Mouse (Mus musculus) gastrocnemius, postnatal 36 days (tissue): ENCODE results near the gene Caln1. TPM values are rescaled to one million over a fixed set of nuclear protein-coding genes. Genes with fewer than 3 reads are reported as not detected.

ENCODE experiments used
- DNase-seq, 2 experiments: peaks; one replicate each; pipeline ENCODE4 v3.0.0; 2022
- intact Hi-C: fragments of 180-260 bp; cut with DNase I; formaldehyde crosslinking; loops from one replicate; pipeline ENCODE4 v1.15.1; 2025
- total RNA-seq, 2 experiments: library from RNA; stranded (reverse); gene quantifications; 2 replicates each; pipeline ENCODE4 v1.2.3; 2021

Caln1 gene
- total RNA-seq, 2 experiments from 2014 or later = not detected

- intact Hi-C loops = no loop called here
- DNase-seq = no peak
Measured at GRCm38 (mm10) chr5:130774946-130775345, 405.7 kb downstream of the Caln1 start.

- intact Hi-C loops = loop anchor here (5.0 kb wide), 1 partner anchor 1946 kb away; no protein-coding TSS in a partner anchor
- DNase-seq = no peak
Measured at GRCm38 (mm10) chr5:130792755-130793452, 423.6 kb downstream of the Caln1 start.

- intact Hi-C loops = no loop called here
- DNase-seq = no peak
Measured at GRCm38 (mm10) chr5:130797713-130798112, 428.5 kb downstream of the Caln1 start.

GRCm38 (mm10) chr5:130810314-130810713 is 441.1 kb downstream of the Caln1 start:
- intact Hi-C loops = no loop called here
- no peak for DNase-seq

GRCm38 (mm10) chr5:130810846-130811245 is 441.6 kb downstream of the Caln1 start:
- DNase-seq = no peak
- intact Hi-C loops = no loop called here

GRCm38 (mm10) chr5:130811266-130811665 is 442.0 kb downstream of the Caln1 start:
- DNase-seq = no peak
- intact Hi-C loops = no loop called here

- intact Hi-C loops = no loop called here
- no peak for DNase-seq
Measured at GRCm38 (mm10) chr5:130811966-130812365, 442.7 kb downstream of the Caln1 start.

- DNase-seq = no peak
- intact Hi-C loops = no loop called here
Measured at GRCm38 (mm10) chr5:130812556-130812955, 443.3 kb downstream of the Caln1 start.

- intact Hi-C loops = no loop called here
- no peak for DNase-seq
Measured at GRCm38 (mm10) chr5:130813089-130813488, 443.8 kb downstream of the Caln1 start.

GRCm38 (mm10) chr5:130815352-130815751 is 446.1 kb downstream of the Caln1 start:
- intact Hi-C loops = no loop called here
- no peak for DNase-seq

- intact Hi-C loops = no loop called here
- no peak for DNase-seq
Measured at GRCm38 (mm10) chr5:130820021-130820648, 450.9 kb downstream of the Caln1 start.

GRCm38 (mm10) chr5:130820661-130821060 is 451.4 kb downstream of the Caln1 start:
- intact Hi-C loops = no loop called here
- DNase-seq = no peak

GRCm38 (mm10) chr5:130825797-130826196 is 456.5 kb downstream of the Caln1 start:
- intact Hi-C loops = no loop called here
- no peak for DNase-seq

- no peak for DNase-seq
- intact Hi-C loops = no loop called here
Measured at GRCm38 (mm10) chr5:130848562-130848961, 479.3 kb downstream of the Caln1 start.

- intact Hi-C loops = loop anchor here (10.0 kb wide), 1 partner anchor 445 kb away; no protein-coding TSS in a partner anchor
- DNase-seq = no peak
Measured at GRCm38 (mm10) chr5:130849610-130850009, 480.4 kb downstream of the Caln1 start.

GRCm38 (mm10) chr5:130852182-130852581 is 482.9 kb downstream of the Caln1 start:
- DNase-seq = no peak
- intact Hi-C loops = loop anchor here (10.0 kb wide), 1 partner anchor 447 kb away; no protein-coding TSS in a partner anchor

GRCm38 (mm10) chr5:130853371-130853770 is 484.1 kb downstream of the Caln1 start:
- DNase-seq = peak; percentile 80 to 88
- intact Hi-C loops = loop anchor here (10.0 kb wide), 1 partner anchor 449 kb away; no protein-coding TSS in a partner anchor

GRCm38 (mm10) chr5:130854430-130854829 is 485.2 kb downstream of the Caln1 start:
- intact Hi-C loops = loop anchor here (2.0 to 10.0 kb wide), 2 partner anchors 450 to 582 kb away; no protein-coding TSS in a partner anchor

GRCm38 (mm10) chr5:130858148-130858547 is 488.9 kb downstream of the Caln1 start:
- intact Hi-C loops = loop anchor here (10.0 kb wide), 1 partner anchor 453 kb away; no protein-coding TSS in a partner anchor
- no peak for DNase-seq

More at GRCm38 (mm10) chr5:130854430-130854829, 485.2 kb downstream of the Caln1 start:
- DNase-seq = no peak

GRCm38 (mm10) chr5:130858706-130859105 is 489.5 kb downstream of the Caln1 start:
- no peak for DNase-seq
- intact Hi-C loops = loop anchor here (10.0 kb wide), 1 partner anchor 454 kb away; no protein-coding TSS in a partner anchor

GRCm38 (mm10) chr5:130859736-130860135 is 490.5 kb downstream of the Caln1 start:
- intact Hi-C loops = loop anchor here (5.0 to 10.0 kb wide), 2 partner anchors 148 to 455 kb away; no protein-coding TSS in a partner anchor
- DNase-seq = no peak
